Mouse (Mus musculus) forebrain, embryonic 16.5 days (tissue): ENCODE measurements around the gene Slc29a1. TPM values are rescaled to one million over a fixed set of nuclear protein-coding genes. Genes with fewer than 3 reads are reported as not detected.
A peak's percentile ranks its signal among the peaks of the same experiment; 100 is the strongest.

Experiments
- ATAC-seq: fragments of 200-750 bp; cut with Nextera tagmentation; 2 replicates; pipeline ENCODE4 v1.8.0; 2017; ENCODE audit warnings: mild to moderate bottlenecking, moderate library complexity
- H3K27ac ChIP-seq: fragments of 300-500 bp; sonication (generic); 2 replicates; pipeline ENCODE4 v1.5.1; 2014; ENCODE audit warnings: low read length, control low read depth
- H3K27me3 ChIP-seq: fragments of 300-500 bp; sonication (generic); replicated peaks from 2 replicates; pipeline ENCODE4 v1.6.1; 2014; ENCODE audit warnings: low read length; ENCODE audit not compliant: control insufficient read depth, insufficient read depth
- H3K36me3 ChIP-seq: fragments of 300-500 bp; sonication (generic); 2 replicates; pipeline ENCODE4 v1.6.1; 2014; ENCODE audit not compliant: control insufficient read depth, insufficient read depth
- H3K4me1 ChIP-seq: fragments of 300-500 bp; sonication (generic); replicated peaks from 2 replicates; pipeline ENCODE4 v1.6.1; 2014; ENCODE audit warnings: low read length; ENCODE audit not compliant: control insufficient read depth, insufficient read depth
- H3K4me2 ChIP-seq: fragments of 300-500 bp; sonication (generic); 2 replicates; pipeline ENCODE4 v1.6.1; 2014; ENCODE audit warnings: mild to moderate bottlenecking, low read length, control low read depth
- H3K4me3 ChIP-seq: fragments of 300-500 bp; sonication (generic); replicated peaks from 2 replicates; pipeline ENCODE4 v1.5.1; 2014; ENCODE audit warnings: mild to moderate bottlenecking, low read length, control low read depth
- H3K9ac ChIP-seq: fragments of 300-500 bp; sonication (generic); replicated peaks from 2 replicates; pipeline ENCODE4 v1.6.1; 2014; ENCODE audit warnings: low read depth, low read length, control low read depth
- H3K9me3 ChIP-seq: fragments of 300-500 bp; sonication (generic); 2 replicates; pipeline ENCODE4 v1.6.1; 2016; ENCODE audit warnings: low read length; ENCODE audit not compliant: control insufficient read depth
- WGBS: fragments of 180-500 bp; shearing (Covaris S2); extraction: QIAGEN DNeasy Blood & Tissue Kit; methylation state at CpG from one replicate; pipeline ENCODE4 v1.1.7; 2014; 5-methylcytosine and 5-hydroxymethylcytosine counted together
- polyA plus RNA-seq: library from polyadenylated mRNA; unstranded; fragments of >200 nt; fragmentation: Nextera tagmentation; extraction: Ambion mirVana; gene quantifications from 2 replicates; pipeline ENCODE4 v1.2.1, GENCODE M21; 2015

Slc29a1 gene
- polyA plus RNA-seq, 1 experiment from 2014 or later, result 79.7 TPM

DNA sequence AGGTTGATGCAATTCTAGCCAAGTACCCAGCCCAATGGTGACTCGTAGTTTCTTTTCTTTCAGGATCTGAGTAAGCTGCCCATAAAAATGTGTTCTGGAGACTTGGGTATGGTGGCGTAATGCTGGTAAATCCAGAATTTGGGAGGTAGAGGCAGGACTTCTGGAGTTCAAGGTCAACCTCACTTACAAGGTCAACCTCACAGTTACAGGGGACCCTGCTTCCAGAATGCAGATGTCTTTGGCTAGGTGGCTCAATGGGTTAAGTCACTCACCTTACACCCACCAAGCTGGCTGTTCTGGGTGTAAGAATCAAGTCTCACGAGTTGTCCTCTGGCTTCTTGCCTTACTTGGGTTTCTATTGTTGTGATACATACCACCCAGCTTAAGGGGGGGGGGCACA, 17.3 kb upstream of the Slc29a1 start:
- WGBS, result 81% methylated on average over 3 of the region's 3 CpGs
- ATAC-seq, result no peak
- no peak overlapping the region for H3K27ac ChIP-seq
- H3K36me3 ChIP-seq, result no peaks in the 10 kb centered on the region
- no peak overlapping the region for H3K9ac ChIP-seq
- H3K4me2 ChIP-seq, result no peak overlapping the region
- no peaks in the 10 kb centered on the region for H3K9me3 ChIP-seq
- H3K27me3 ChIP-seq, result no peaks in the 10 kb centered on the region
- no peak overlapping the region for H3K4me3 ChIP-seq
- H3K4me1 ChIP-seq, result no peaks in the 10 kb centered on the region

DNA sequence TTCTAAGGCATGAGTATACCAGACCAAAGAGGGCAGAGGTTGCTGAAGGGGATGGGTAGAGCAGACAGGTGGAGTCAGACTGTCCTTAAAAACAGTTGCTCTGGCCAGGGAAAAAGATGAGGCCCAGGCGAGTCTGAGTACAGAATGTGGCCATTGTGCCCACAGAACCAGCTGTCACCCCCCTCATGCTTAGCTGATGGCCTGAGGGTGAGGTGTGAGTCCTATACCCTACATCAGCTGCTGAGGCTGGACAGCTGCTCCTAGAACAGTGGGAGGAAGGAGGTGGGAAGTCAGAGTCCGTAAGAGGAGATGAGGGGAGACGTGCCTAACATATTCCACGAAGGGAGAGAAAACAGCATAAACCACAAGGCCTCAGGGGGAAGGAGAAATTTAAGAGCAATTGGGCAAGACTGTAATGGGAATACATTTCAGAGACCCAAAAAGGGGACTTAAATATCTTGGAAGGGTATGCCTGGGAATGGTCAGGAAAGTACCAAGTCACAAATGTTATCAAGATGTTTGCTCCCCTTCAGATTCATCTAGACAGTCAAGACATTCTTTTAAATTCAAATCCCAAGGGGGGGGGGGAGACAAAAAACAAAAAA, 16.7 kb upstream of the Slc29a1 start:
- no peak overlapping the region for H3K27ac ChIP-seq
- no peaks in the 10 kb centered on the region for H3K27me3 ChIP-seq
- no peaks in the 10 kb centered on the region for H3K36me3 ChIP-seq
- H3K9me3 ChIP-seq, result no peaks in the 10 kb centered on the region
- WGBS, result 75% methylated on average over 4 of the region's 4 CpGs
- ATAC-seq, result no peak
- no peak overlapping the region for H3K4me2 ChIP-seq
- H3K4me1 ChIP-seq, result no peaks in the 10 kb centered on the region
- H3K9ac ChIP-seq, result no peak overlapping the region
- H3K4me3 ChIP-seq, result no peak overlapping the region

DNA sequence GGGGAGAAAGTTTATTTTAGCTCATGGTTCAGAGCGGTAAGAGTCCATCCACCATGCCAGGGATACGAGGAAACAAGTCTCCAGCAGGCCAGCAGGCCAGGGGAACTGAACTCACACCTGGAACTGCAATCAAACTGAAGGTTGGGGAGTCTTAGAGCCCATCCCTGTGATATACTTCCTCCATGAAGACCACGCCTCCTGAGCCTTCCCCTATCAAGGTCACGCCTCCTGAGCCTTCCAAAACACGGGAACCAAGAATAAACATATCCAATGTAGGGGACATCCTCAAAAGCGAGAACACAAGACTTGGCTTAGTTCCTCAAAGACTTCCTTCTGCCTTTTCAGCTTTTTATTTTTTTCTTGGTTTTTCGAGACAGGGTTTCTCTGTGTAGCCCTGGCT, 13.5 kb upstream of the Slc29a1 start:
- no peaks in the 10 kb centered on the region for H3K36me3 ChIP-seq
- no peaks in the 10 kb centered on the region for H3K9me3 ChIP-seq
- WGBS, result 88% methylated on average over 7 of the region's 7 CpGs
- H3K27ac ChIP-seq, result no peak overlapping the region
- no peak overlapping the region for H3K4me3 ChIP-seq
- H3K27me3 ChIP-seq, result no peaks in the 10 kb centered on the region
- ATAC-seq, result no peak
- H3K4me1 ChIP-seq, result no peaks in the 10 kb centered on the region
- no peak overlapping the region for H3K4me2 ChIP-seq
- no peak overlapping the region for H3K9ac ChIP-seq

DNA sequence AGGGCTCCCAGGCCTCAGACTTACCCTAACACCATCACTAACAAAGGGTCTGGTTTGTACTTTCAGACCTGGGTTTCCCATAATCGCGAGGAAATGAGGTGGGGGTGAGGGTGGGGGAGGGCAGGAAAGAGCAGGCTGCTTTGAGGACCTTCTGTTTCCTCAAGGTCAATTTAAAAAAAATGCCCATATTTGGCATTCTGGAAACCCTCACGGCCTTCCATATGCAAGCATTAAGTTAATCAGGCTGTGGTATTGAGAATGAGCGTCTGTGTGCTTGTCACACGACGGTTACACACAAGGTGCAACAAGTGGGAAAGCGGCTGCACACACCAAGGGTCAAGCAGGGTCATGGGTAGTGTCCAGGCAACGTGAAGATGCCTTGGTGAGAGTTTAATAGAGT, 12.6 kb upstream of the Slc29a1 start:
- 86% methylated on average over 8 of the region's 8 CpGs for WGBS
- H3K4me2 ChIP-seq, result no peak overlapping the region
- H3K9ac ChIP-seq, result no peak overlapping the region
- H3K27ac ChIP-seq, result no peak overlapping the region
- ATAC-seq, result no peak
- no peaks in the 10 kb centered on the region for H3K4me1 ChIP-seq
- H3K36me3 ChIP-seq, result no peaks in the 10 kb centered on the region
- no peak overlapping the region for H3K4me3 ChIP-seq
- peaks cover 4% of the 10 kb centered on the region for H3K9me3 ChIP-seq
- no peaks in the 10 kb centered on the region for H3K27me3 ChIP-seq

DNA sequence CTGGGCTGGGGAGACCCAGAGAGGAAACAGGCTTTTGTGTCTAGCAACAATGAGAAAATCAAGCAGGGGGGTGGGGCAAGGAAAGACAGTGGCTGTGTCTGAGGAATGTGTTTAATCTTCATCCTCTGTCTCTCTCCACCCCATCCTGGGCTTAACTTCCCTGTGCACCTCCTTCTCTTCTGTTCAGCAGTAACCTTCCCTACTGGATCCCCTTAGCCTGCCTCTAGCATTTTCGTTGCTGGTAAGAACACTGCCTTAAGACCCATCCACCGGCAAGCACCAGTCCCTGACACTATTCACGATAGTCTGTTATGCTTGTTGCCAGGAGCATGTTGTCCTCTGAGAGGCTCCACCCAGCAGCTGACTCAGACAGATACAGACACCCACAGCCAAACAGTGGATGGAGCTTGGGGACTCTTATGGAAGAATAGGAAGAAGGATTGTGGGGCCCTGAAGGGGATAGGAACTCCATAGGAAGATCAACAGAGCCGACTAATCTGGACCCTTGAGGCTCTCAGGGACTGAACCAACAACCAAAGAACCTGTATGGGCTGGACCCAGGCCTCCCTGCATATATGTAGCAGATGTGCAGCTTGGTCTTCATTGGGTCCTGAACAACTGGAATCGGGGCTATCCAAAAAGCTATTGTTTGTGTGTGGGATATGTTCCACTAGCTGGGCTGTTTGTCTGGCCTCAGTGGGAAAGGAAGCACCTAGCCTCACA, 10.9 kb upstream of the Slc29a1 start:
- 27% methylated on average over 5 of the region's 5 CpGs for WGBS
- H3K4me3 ChIP-seq, result no peak overlapping the region
- no peak overlapping the region for H3K4me2 ChIP-seq
- peaks cover 4% of the 10 kb centered on the region for H3K9me3 ChIP-seq
- H3K36me3 ChIP-seq, result no peaks in the 10 kb centered on the region
- no peaks in the 10 kb centered on the region for H3K27me3 ChIP-seq
- ATAC-seq, result no peak
- no peak overlapping the region for H3K27ac ChIP-seq
- no peaks in the 10 kb centered on the region for H3K4me1 ChIP-seq
- H3K9ac ChIP-seq, result no peak overlapping the region

DNA sequence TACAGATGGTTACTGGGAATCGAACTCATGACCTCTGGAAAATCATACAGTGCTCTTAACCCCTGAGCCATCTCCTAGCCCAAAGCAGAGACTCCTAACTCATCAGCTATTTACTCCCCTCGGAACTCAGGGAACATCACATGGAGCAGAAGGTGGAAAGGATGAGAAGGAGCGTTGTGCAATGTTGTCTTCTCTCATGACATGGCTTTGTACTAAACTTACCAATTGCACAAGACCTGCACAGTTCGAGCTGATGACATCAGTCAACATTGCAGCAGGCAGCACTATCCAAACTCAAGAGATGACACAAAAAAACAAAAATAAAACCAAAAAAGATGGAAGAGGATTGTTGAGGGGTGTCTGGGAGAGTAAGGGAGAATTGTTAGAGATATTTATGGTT, 9.0 kb upstream of the Slc29a1 start:
- 89% methylated on average over 4 of the region's 4 CpGs for WGBS
- Histone ChIP-seq H3K4me2 (no peak overlapping the region), H3K36me3 (no peaks in the 10 kb centered on the region), H3K27me3 (no peaks in the 10 kb centered on the region), H3K9me3 (peaks cover 4% of the 10 kb centered on the region), H3K4me3 (no peak overlapping the region), H3K4me1 (no peaks in the 10 kb centered on the region), H3K9ac (no peak overlapping the region), H3K27ac (no peak overlapping the region)
- no peak for ATAC-seq

DNA sequence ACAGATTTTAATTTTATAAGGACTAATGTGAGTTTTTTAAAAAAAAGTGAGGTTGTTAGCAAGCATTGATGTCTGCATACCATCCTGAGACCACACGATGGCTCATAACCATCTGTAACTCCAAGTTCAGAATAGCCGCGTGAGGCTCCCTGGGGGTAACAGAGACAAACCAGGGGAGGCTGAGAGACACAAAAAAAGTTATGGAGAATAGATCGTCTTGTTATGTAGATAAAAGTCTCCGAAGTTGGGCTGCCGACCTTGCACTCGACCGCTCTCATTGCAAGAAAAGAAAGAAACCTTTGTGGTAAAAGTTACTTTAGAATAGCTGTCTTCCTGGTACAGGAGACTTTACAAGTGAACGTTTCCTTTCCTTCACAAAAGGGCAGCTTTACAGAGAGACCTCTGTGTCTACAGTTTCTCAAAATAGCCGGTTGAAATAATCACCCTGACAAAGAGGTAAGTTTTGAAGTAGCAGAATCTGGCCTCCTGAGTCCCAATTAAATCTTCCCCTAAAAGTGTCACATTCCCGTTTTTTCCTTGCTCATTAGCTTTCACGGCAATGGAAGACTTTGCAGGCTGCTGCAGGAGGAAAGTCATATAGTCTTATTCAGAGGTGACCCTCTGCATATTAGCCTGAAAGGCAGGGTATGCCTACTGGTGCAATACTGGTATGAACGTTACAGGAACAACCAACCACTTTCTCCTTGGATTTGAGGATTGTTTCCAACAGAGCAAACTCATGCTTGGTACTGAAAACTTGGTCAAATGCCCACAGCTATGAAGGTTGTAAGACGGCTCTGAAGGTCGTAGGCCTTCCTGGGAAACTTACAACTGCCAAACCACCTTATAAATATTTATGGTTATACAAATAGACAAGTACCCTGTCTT, 7.8 kb upstream of the Slc29a1 start:
- no peak overlapping the region for H3K4me2 ChIP-seq
- no peak overlapping the region for H3K4me3 ChIP-seq
- WGBS, result 71% methylated on average over 15 of the region's 15 CpGs
- no peak overlapping the region for H3K27ac ChIP-seq
- no peaks in the 10 kb centered on the region for H3K4me1 ChIP-seq
- H3K27me3 ChIP-seq, result no peaks in the 10 kb centered on the region; the same call in 1 of the 2 replicates
- no peaks in the 10 kb centered on the region for H3K36me3 ChIP-seq
- ATAC-seq, result no peak
- H3K9me3 ChIP-seq, result peaks cover 4% of the 10 kb centered on the region
- H3K9ac ChIP-seq, result no peak overlapping the region

DNA sequence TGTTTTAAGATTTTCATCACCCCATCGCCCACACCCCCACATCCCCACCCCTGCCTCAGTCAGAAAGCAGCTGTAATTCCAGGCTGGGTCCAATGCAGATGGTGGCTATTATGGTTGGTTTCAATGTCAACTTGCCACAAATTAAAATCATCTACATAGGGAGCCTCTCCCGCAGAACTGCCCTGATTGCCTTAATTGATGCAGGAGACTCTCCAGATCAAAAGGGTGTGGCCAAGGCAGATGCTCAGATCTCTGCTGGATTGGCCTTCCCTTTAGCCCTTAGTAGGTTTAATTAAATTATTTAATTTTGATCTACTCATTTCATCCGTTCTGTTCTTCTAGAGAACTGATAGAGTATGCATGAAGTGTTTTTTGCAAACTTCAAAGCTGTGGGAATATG, 3.6 kb upstream of the Slc29a1 start:
- Histone ChIP-seq H3K9ac (no peak overlapping the region), H3K36me3 (no peaks in the 10 kb centered on the region), H3K27ac (no peak overlapping the region), H3K27me3 (peaks cover 16% of the 10 kb centered on the region), H3K9me3 (peaks cover 4% of the 10 kb centered on the region), H3K4me2 (no peak overlapping the region), H3K4me3 (no peak overlapping the region), H3K4me1 (peaks cover 5% of the 10 kb centered on the region)
- ATAC-seq, result no peak
- WGBS, result 75% methylated on average over 3 of the region's 3 CpGs

DNA sequence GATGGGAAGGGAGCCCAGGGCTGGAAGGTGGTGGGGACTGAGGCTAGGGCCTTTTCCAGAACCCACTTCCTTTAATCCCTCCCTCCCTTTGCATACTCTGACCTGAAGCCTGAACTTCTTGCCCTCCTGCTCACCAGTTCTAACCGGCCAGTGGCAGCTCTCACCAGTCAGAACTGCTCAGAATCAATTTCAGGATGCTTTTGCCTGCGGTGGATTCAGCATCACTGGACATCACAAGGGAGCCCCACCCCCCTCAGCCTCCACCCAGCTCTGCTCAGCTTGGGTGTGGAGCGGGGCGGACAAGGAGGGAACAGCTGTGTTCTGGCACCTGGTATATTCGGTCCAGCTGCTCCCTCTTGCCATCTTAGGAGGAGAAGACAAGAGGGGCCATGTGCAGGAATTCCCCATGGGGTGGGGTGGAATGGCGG, 2.5 kb upstream of the Slc29a1 start, which contains the start of gene Mymx:
TSS of gene Mymx (minus strand) at position 226 of the 428 bp plus-strand sequence.
- Histone ChIP-seq H3K36me3 (no peaks in the 10 kb centered on the region), H3K9ac (no peak within 1 kb of the TSS), H3K27ac (no peak within 1 kb of the TSS), H3K4me3 (no peak within 1 kb of the TSS), H3K9me3 (no peaks in the 10 kb centered on the region), H3K4me2 (no peak within 1 kb of the TSS), H3K27me3 (peaks cover 16% of the 10 kb centered on the region), H3K4me1 (peaks cover 9% of the 10 kb centered on the region)
- 0 out of 2 replicates have a peak, but pooled peaks have one; percentile 6 for ATAC-seq
- 41% methylated on average over 6 of the region's 6 CpGs for WGBS
